Mouse (Mus musculus) kidney, adult 10 weeks (tissue): ENCODE data around the gene Gabrd. TPM values are rescaled to one million over a fixed set of nuclear protein-coding genes. Genes with fewer than 3 reads are reported as not detected.

Experiments
- polyA plus RNA-seq: library from polyadenylated mRNA; stranded (reverse); fragments of 350-450 nt; fragmentation: Illumina TruSeq; extraction: RNeasy Lipid Tissue Mini Kit (QIAGEN cat#74804); gene quantifications from one replicate; pipeline ENCODE4 v1.2.3, GENCODE M21; 2014; ENCODE audit warnings: low read depth, low replicate concordance

Gabrd gene
- polyA plus RNA-seq = not detected

GRCm38 (mm10) chr4:155397511-155398221 is at the start of gene Gabrd:
Gene Gabrd (minus strand): TSS chr4:155398112.

GRCm38 (mm10) chr4:155409058-155409776 is 11.3 kb upstream of the Gabrd start, which contains the start of gene Cfap74:
Gene Cfap74 (plus strand): TSS chr4:155409190.

GRCm38 (mm10) chr4:155361303-155361791 is 36.6 kb downstream of the Gabrd start, which contains the start of gene Prkcz:
Gene Prkcz (minus strand): TSS chr4:155361361.

Other genes starting within 250 kb of the Gabrd start
- gene Ski, start 175.5 kb downstream of the Gabrd start, polyA plus RNA-seq = 44.5 TPM
- gene Faap20, start 148.3 kb downstream of the Gabrd start, polyA plus RNA-seq = 0.49 TPM
- 11.6 TPM for gene Prkcz, start 36.8 kb downstream of the Gabrd start, polyA plus RNA-seq
- gene Cfap74, start 11.1 kb upstream of the Gabrd start, polyA plus RNA-seq = 0.24 TPM
- gene Tmem52, start 71.0 kb upstream of the Gabrd start, polyA plus RNA-seq = not detected
- 121 TPM for gene Gnb1, start 93.2 kb upstream of the Gabrd start, polyA plus RNA-seq
- 49.5 TPM for gene Nadk, start 164.3 kb upstream of the Gabrd start, polyA plus RNA-seq
- gene Slc35e2, start 203.3 kb upstream of the Gabrd start, polyA plus RNA-seq = 9.5 TPM
- gene Cdk11b, start 226.7 kb upstream of the Gabrd start, polyA plus RNA-seq = 57.7 TPM
- gene Gm10563, start 247.3 kb upstream of the Gabrd start, polyA plus RNA-seq = not detected